Mouse (Mus musculus) heart, embryonic 12.5 days (tissue): ENCODE measurements around the gene Cdh22. TPM values are rescaled to one million over a fixed set of nuclear protein-coding genes. Genes with fewer than 3 reads are reported as not detected.

Experiments
- ATAC-seq: fragments of 200-750 bp; cut with Nextera tagmentation; 2 replicates; pipeline ENCODE4 v1.8.0; 2017; ENCODE audit warnings: moderate TSS enrichment, moderate library complexity; ENCODE audit not compliant: insufficient number of reproducible peaks, low FRiP score
- H3K27ac ChIP-seq: fragments of 300-500 bp; sonication (generic); 2 replicates; pipeline ENCODE4 v1.5.1; 2016; ENCODE audit warnings: mild to moderate bottlenecking, moderate library complexity; ENCODE audit not compliant: poor library complexity, severe bottlenecking
- H3K27me3 ChIP-seq: fragments of 300-500 bp; sonication (generic); replicated peaks from 2 replicates; pipeline ENCODE4 v1.6.1; 2016; ENCODE audit warnings: mild to moderate bottlenecking, moderate library complexity
- H3K36me3 ChIP-seq: fragments of 300-500 bp; sonication (generic); 2 replicates; pipeline ENCODE4 v1.6.1; 2016; ENCODE audit warnings: mild to moderate bottlenecking, moderate library complexity
- H3K4me1 ChIP-seq: fragments of 300-500 bp; sonication (generic); replicated peaks from 2 replicates; pipeline ENCODE4 v1.6.1; 2016; ENCODE audit warnings: mild to moderate bottlenecking
- H3K4me2 ChIP-seq: fragments of 300-500 bp; sonication (generic); 2 replicates; pipeline ENCODE4 v1.6.1; 2016; ENCODE audit warnings: mild to moderate bottlenecking, moderate library complexity
- H3K4me3 ChIP-seq: fragments of 300-500 bp; sonication (generic); 2 replicates; pipeline ENCODE4 v1.5.1; 2016; ENCODE audit warnings: mild to moderate bottlenecking
- H3K9ac ChIP-seq: fragments of 300-500 bp; sonication (generic); 2 replicates; pipeline ENCODE4 v1.6.1; 2016; ENCODE audit warnings: mild to moderate bottlenecking, moderate library complexity
- H3K9me3 ChIP-seq: fragments of 300-500 bp; sonication (generic); replicated peaks from 2 replicates; pipeline ENCODE4 v1.6.1; 2016; ENCODE audit warnings: mild to moderate bottlenecking, moderate library complexity
- WGBS: fragments of 180-500 bp; shearing (Covaris S2); methylation state at CpG from one replicate; pipeline ENCODE4 v1.1.7; 2016; 5-methylcytosine and 5-hydroxymethylcytosine counted together
- polyA plus RNA-seq: library from polyadenylated mRNA; unstranded; fragments of >200 nt; fragmentation: Nextera tagmentation; extraction: Ambion mirVana; gene quantifications from 2 replicates; pipeline ENCODE4 v1.2.1, GENCODE M21; 2016

Cdh22 gene
- polyA plus RNA-seq, 1 experiment from 2014 or later: not detected

- H3K9me3 ChIP-seq: no peaks in the 10 kb centered on the region
- H3K4me3 ChIP-seq: no peak overlapping the region
- H3K4me1 ChIP-seq: no peaks in the 10 kb centered on the region
- H3K4me2 ChIP-seq: no peak overlapping the region
- H3K27me3 ChIP-seq: peaks cover 100% of the 10 kb centered on the region
- no peaks in the 10 kb centered on the region for H3K36me3 ChIP-seq
- ATAC-seq: no peak
- 54% methylated on average over 4 of the region's 4 CpGs for WGBS
- no peak overlapping the region for H3K9ac ChIP-seq
- H3K27ac ChIP-seq: no peak overlapping the region
Observed at GRCm38 (mm10) chr2:165223837-165224236, 10.8 kb downstream of the Cdh22 start.

- H3K4me2 ChIP-seq: no peak overlapping the region
- H3K36me3 ChIP-seq: no peaks in the 10 kb centered on the region
- H3K9ac ChIP-seq: no peak overlapping the region
- no peaks in the 10 kb centered on the region for H3K9me3 ChIP-seq
- WGBS: 16% methylated on average over 9 of the region's 9 CpGs
- H3K27ac ChIP-seq: no peak overlapping the region
- H3K27me3 ChIP-seq: peaks cover 100% of the 10 kb centered on the region
- ATAC-seq: no peak
- no peak overlapping the region for H3K4me3 ChIP-seq
- H3K4me1 ChIP-seq: no peaks in the 10 kb centered on the region
Observed at GRCm38 (mm10) chr2:165221952-165222351, 12.7 kb downstream of the Cdh22 start.

GRCm38 (mm10) chr2:165220347-165220945, 14.2 kb downstream of the Cdh22 start:
- no peak overlapping the region for H3K9ac ChIP-seq
- H3K4me2 ChIP-seq: no peak overlapping the region
- H3K27me3 ChIP-seq: peaks cover 99% of the 10 kb centered on the region
- H3K4me1 ChIP-seq: peaks cover 9% of the 10 kb centered on the region
- no peak for ATAC-seq
- no peak overlapping the region for H3K4me3 ChIP-seq
- no peaks in the 10 kb centered on the region for H3K9me3 ChIP-seq
- WGBS: 55% methylated on average over 8 of the region's 8 CpGs
- no peak overlapping the region for H3K27ac ChIP-seq
- H3K36me3 ChIP-seq: no peaks in the 10 kb centered on the region

GRCm38 (mm10) chr2:165218954-165219353, 15.7 kb downstream of the Cdh22 start:
- H3K4me2 ChIP-seq: no peak overlapping the region
- H3K9me3 ChIP-seq: no peaks in the 10 kb centered on the region
- no peak for ATAC-seq
- WGBS: 81% methylated on average over 8 of the region's 8 CpGs
- H3K27me3 ChIP-seq: peaks cover 97% of the 10 kb centered on the region
- no peak overlapping the region for H3K9ac ChIP-seq
- H3K4me3 ChIP-seq: no peak overlapping the region
- no peaks in the 10 kb centered on the region for H3K36me3 ChIP-seq
- no peak overlapping the region for H3K27ac ChIP-seq
- peaks cover 16% of the 10 kb centered on the region for H3K4me1 ChIP-seq

GRCm38 (mm10) chr2:165217361-165218149, 17.1 kb downstream of the Cdh22 start:
- Histone ChIP-seq H3K36me3 (no peaks in the 10 kb centered on the region), H3K27me3 (peaks cover 97% of the 10 kb centered on the region), H3K27ac (no peak overlapping the region), H3K9me3 (no peaks in the 10 kb centered on the region), H3K4me1 (peaks cover 16% of the 10 kb centered on the region), H3K4me3 (no peak overlapping the region), H3K9ac (no peak overlapping the region), H3K4me2 (no peak overlapping the region)
- WGBS: 57% methylated on average over 16 of the region's 16 CpGs
- no peak for ATAC-seq

GRCm38 (mm10) chr2:165215103-165215951, 19.3 kb downstream of the Cdh22 start:
- WGBS: 3% methylated on average over 39 of the region's 39 CpGs
- peaks cover 20% of the 10 kb centered on the region for H3K4me1 ChIP-seq
- H3K4me2 ChIP-seq: peak overlapping the region; percentile 60
- no peak overlapping the region for H3K27ac ChIP-seq
- H3K9me3 ChIP-seq: no peaks in the 10 kb centered on the region
- peak overlapping the region; percentile 32 for H3K4me3 ChIP-seq
- peaks cover 96% of the 10 kb centered on the region for H3K27me3 ChIP-seq
- H3K9ac ChIP-seq: no peak overlapping the region
- no peaks in the 10 kb centered on the region for H3K36me3 ChIP-seq
- ATAC-seq: peak; percentile 40; the same call in 1 of the 2 replicates

GRCm38 (mm10) chr2:165211426-165212079, 23.1 kb downstream of the Cdh22 start:
- 1% methylated on average over 20 of the region's 20 CpGs for WGBS
- H3K27ac ChIP-seq: no peak overlapping the region
- no peak overlapping the region for H3K4me3 ChIP-seq
- no peaks in the 10 kb centered on the region for H3K9me3 ChIP-seq
- no peak for ATAC-seq
- H3K4me2 ChIP-seq: no peak overlapping the region
- H3K4me1 ChIP-seq: peaks cover 20% of the 10 kb centered on the region
- no peak overlapping the region for H3K9ac ChIP-seq
- peaks cover 95% of the 10 kb centered on the region for H3K27me3 ChIP-seq
- no peaks in the 10 kb centered on the region for H3K36me3 ChIP-seq

- peaks cover 15% of the 10 kb centered on the region for H3K4me1 ChIP-seq
- no peak overlapping the region for H3K4me2 ChIP-seq
- WGBS: under 1% methylated on average over 15 of the region's 15 CpGs
- no peaks in the 10 kb centered on the region for H3K9me3 ChIP-seq
- no peaks in the 10 kb centered on the region for H3K36me3 ChIP-seq
- H3K27ac ChIP-seq: no peak overlapping the region
- no peak overlapping the region for H3K9ac ChIP-seq
- no peak for ATAC-seq
- peaks cover 95% of the 10 kb centered on the region for H3K27me3 ChIP-seq
- no peak overlapping the region for H3K4me3 ChIP-seq
Observed at GRCm38 (mm10) chr2:165210948-165211347, 23.7 kb downstream of the Cdh22 start.

- H3K4me3 ChIP-seq: no peak overlapping the region
- no peaks in the 10 kb centered on the region for H3K9me3 ChIP-seq
- H3K4me2 ChIP-seq: no peak overlapping the region
- no peak overlapping the region for H3K27ac ChIP-seq
- H3K4me1 ChIP-seq: peaks cover 4% of the 10 kb centered on the region
- no peak for ATAC-seq
- 65% methylated on average over 11 of the region's 11 CpGs for WGBS
- H3K27me3 ChIP-seq: peaks cover 95% of the 10 kb centered on the region
- no peak overlapping the region for H3K9ac ChIP-seq
- no peaks in the 10 kb centered on the region for H3K36me3 ChIP-seq
Observed at GRCm38 (mm10) chr2:165207689-165208088, 27.0 kb downstream of the Cdh22 start.

- Histone ChIP-seq H3K4me1 (peaks cover 10% of the 10 kb centered on the region), H3K4me2 (no peak overlapping the region), H3K36me3 (no peaks in the 10 kb centered on the region), H3K27ac (no peak overlapping the region), H3K9me3 (no peaks in the 10 kb centered on the region), H3K4me3 (no peak overlapping the region), H3K9ac (no peak overlapping the region), H3K27me3 (peaks cover 89% of the 10 kb centered on the region)
- ATAC-seq: no peak
- WGBS: 70% methylated on average over 4 of the region's 4 CpGs
Observed at GRCm38 (mm10) chr2:165207086-165207485, 27.6 kb downstream of the Cdh22 start.

- Histone ChIP-seq H3K9ac (no peak overlapping the region), H3K27me3 (peaks cover 90% of the 10 kb centered on the region), H3K4me1 (peaks cover 7% of the 10 kb centered on the region), H3K4me3 (no peak overlapping the region), H3K4me2 (no peak overlapping the region), H3K9me3 (no peaks in the 10 kb centered on the region), H3K36me3 (no peaks in the 10 kb centered on the region), H3K27ac (no peak overlapping the region)
- WGBS: 70% methylated on average over 6 of the region's 6 CpGs
- no peak for ATAC-seq
Observed at GRCm38 (mm10) chr2:165205486-165205885, 29.2 kb downstream of the Cdh22 start.
